Mouse (Mus musculus) left cerebral cortex, postnatal 25 days (tissue): Measurements from ENCODE around the gene Olfr885. TPM values are rescaled to one million over a fixed set of nuclear protein-coding genes. Genes with fewer than 3 reads are reported as not detected.

Experiments used
- DNase-seq, 2 experiments: peaks; one replicate each; pipeline ENCODE4 v3.0.0; 2022; ENCODE audit warnings: low spot score in 2 of 2, mixed read lengths in 1 of 2
- intact Hi-C: fragments of 180-260 bp; cut with DNase I; formaldehyde crosslinking; loops from one replicate; pipeline ENCODE4 v1.15.1; 2025
- total RNA-seq, 2 experiments: library from RNA; stranded (reverse); gene quantifications; 2 replicates each; pipeline ENCODE4 v1.2.3; 2021

The Olfr885 gene
- total RNA-seq, result not detected

DNA sequence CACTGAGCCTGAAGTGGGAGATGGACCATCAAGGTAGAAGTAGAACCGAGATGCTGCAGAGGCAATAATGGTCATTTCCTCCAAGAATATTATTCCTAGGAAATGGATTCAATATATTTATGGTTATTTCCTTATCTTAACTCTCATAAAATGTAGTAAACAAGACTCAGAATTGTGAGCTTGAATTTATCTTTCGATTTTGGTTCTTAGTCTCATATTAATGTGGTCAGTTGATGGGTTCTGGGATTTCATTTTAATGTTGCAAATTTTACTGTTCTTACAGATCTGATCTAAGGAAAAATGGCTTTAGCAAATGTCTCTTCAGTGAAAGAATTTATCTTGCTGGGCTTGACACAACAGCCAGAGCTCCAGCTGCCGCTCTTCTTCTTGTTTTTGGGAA lies at the start of gene Olfr885:
Gene Olfr885, plus strand, starts transcription at position 301 of the 400 bp plus-strand sequence.
- intact Hi-C loops, result no loop called here
- no peak for DNase-seq

DNA sequence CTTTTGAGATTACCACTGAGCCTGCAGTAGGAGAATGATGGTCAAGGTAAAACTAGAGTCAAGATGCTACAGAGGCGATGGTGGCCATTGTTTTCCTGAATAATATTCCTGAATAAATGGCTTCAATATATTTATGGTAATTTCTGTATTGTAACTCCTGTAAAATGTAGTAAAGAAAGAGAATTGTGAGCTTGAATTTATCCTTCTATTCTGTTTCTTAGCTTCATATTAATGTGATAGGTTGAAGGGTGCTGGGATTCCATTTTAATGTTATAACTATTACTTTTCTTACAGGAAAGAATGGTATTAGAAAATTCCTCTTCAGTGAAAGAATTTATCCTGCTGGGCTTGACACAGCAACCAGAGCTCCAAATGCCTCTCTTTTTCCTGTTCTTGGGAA lies 35.6 kb upstream of the Olfr885 start, which contains the start of gene Olfr883:
Gene Olfr883, plus strand, starts transcription at position 301 of the 400 bp plus-strand sequence.
- DNase-seq, result no peak
- intact Hi-C loops, result no loop called here

DNA sequence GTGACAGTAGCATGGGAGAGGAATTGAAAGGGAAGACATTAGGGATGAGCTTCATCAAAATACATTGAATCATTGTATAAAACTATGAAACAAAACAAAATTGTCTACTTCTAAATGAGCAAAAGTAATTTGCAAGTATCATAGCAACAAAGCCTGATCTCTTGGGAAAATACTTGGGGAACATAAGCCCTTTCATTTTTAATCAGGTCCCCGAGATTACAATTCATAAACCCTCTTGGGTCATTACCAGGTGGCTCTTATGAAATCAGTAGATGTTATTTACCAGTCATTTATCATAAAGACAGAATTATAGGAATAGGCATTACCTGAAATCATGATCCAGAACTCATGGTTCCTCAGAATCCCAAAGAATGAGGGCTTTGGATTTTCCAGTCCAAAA lies 14.9 kb upstream of the Olfr885 start, which contains the start of gene Olfr884:
Gene Olfr884, plus strand, starts transcription at position 301 of the 400 bp plus-strand sequence.
- intact Hi-C loops, result no loop called here
- DNase-seq, result no peak

DNA sequence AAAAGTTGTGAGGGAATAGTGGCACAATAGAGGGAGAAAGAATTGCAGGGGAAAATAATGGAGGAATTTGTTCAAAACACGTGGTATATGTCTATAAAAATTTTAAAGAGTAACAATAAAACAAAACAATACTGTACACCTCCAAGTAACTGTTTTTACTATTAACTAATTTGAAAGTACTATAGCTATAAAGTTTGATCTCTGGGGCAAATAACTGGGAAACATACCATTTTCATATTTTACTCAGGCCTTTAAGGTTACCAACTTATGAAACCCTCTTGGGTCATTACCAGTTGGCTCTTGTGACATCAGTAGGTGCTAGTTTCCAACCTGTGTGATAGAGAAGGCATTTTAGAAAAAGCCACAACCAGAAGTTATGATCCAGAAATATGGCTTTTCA lies 22.6 kb downstream of the Olfr885 start, which contains the start of gene Olfr887:
Gene Olfr887, plus strand, starts transcription at position 301 of the 400 bp plus-strand sequence.
- intact Hi-C loops, result no loop called here
- DNase-seq, result no peak

DNA sequence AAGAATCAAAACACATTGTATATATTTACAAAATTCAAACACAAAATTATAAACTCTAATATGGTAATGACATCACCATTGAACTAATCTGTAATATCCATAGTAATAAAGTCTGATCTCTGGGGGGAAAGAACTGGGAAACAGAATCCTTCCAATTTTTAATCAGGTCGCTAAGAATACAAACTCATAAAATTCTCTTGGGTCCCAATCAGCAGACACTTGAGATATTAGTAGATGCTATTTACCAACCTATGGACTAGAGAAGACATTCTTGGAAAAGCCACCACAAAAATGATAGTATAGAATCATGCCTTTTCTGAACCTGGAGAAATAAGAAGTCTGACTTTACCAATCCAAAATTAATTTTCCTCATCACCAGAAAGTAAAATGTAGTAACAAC lies 46.7 kb downstream of the Olfr885 start, which contains the start of gene Olfr888:
Gene Olfr888, plus strand, starts transcription at position 301 of the 400 bp plus-strand sequence.
- DNase-seq, result no peak
- intact Hi-C loops, result no loop called here

Other genes with a start within 250 kb of the Olfr885 start
- under 1 TPM in 1 of 2 experiments, not detected in 1; 0.16 TPM for gene Olfr877, start 207.1 kb upstream of the Olfr885 start, total RNA-seq
- not detected for gene Olfr145, start 164.6 kb upstream of the Olfr885 start, total RNA-seq
- gene Olfr878, start 143.5 kb upstream of the Olfr885 start, total RNA-seq, result under 1 TPM in 1 of 2 experiments, not detected in 1; 0.16 TPM
- gene Olfr881, start 69.5 kb upstream of the Olfr885 start, total RNA-seq, result not detected
- not detected for gene Olfr883, start 35.5 kb upstream of the Olfr885 start, total RNA-seq
- not detected for gene Olfr884, start 14.8 kb upstream of the Olfr885 start, total RNA-seq
- not detected for gene Olfr887, start 22.8 kb downstream of the Olfr885 start, total RNA-seq
- gene Olfr888, start 46.8 kb downstream of the Olfr885 start, total RNA-seq, result not detected
- gene Olfr889, start 53.9 kb downstream of the Olfr885 start, total RNA-seq, result not detected
- gene Olfr890, start 81.2 kb downstream of the Olfr885 start, total RNA-seq, result not detected
- not detected for gene Olfr891, start 119.5 kb downstream of the Olfr885 start, total RNA-seq
- not detected for gene Olfr893, start 147.0 kb downstream of the Olfr885 start, total RNA-seq
- gene Olfr894, start 156.7 kb downstream of the Olfr885 start, total RNA-seq, result not detected
- not detected for gene Olfr143, start 191.5 kb downstream of the Olfr885 start, total RNA-seq
- not detected for gene Olfr895, start 206.5 kb downstream of the Olfr885 start, total RNA-seq
- gene Olfr896-ps1, start 229.8 kb downstream of the Olfr885 start, total RNA-seq, result not detected